Mouse (Mus musculus) embryo, embryonic 11.5 days (tissue): ENCODE results near the gene Gm21739.
"Not testable (repeated sequence)": the region's sequence is repeated elsewhere in the genome, so short reads cannot be mapped to it uniquely, and the experiment has no call there.

ENCODE experiments used
- DNase-seq: peaks from one replicate; pipeline ENCODE4 v3.0.0-alpha.2; 2012; ENCODE audit warnings: low read depth, low spot score

Gene Gm21739

GRCm38 (mm10) chrY:44264344-44264743, at the start of gene Gm21739:
Gene Gm21739 (minus strand): TSS chrY:44264444.
- DNase-seq, result not testable (repeated sequence)
